ENCODE assay signal across 8 mouse cellular contexts in genomic region chr2:173351831-173352755, GRCm38 (mm10).
DNase-seq lines count a peak whose midpoint lies in the region; ATAC-seq lines count a peak whose summit lies in the region.

No protein-coding gene starts in this region.

- no peak overlapping the region for H3K9ac ChIP-seq in forebrain, embryonic 15.5 days (replicated peaks)
- no peak overlapping the region for H3K9ac ChIP-seq in midbrain, embryonic 11.5 days (ENCODE audit: low read length)

- intact Hi-C loops in heart, postnatal 25 days (cut with DNase I) = loop anchor here (2.0 to 5.0 kb wide), 4 partner anchors 15 to 100 kb away; partner anchors contain the start of gene Pmepa1

- 0 out of 2 replicates have a peak overlapping the region, but pooled peaks have one; percentile 23 for H3K27ac ChIP-seq in forebrain, embryonic 15.5 days (replicated peaks)
- H3K27ac ChIP-seq in midbrain, embryonic 11.5 days (ENCODE audit: low read depth, low read length) = no peak overlapping the region

- 58% methylated on average over 18 of the region's 18 CpGs for WGBS in forebrain, embryonic 15.5 days
- 73% methylated on average over 18 of the region's 18 CpGs for WGBS in midbrain, embryonic 11.5 days

- H3K4me1 ChIP-seq in forebrain, embryonic 15.5 days = peaks cover 13% of the 10 kb centered on the region
- no peaks in the 10 kb centered on the region for H3K4me1 ChIP-seq in midbrain, embryonic 11.5 days (ENCODE audit: control insufficient read depth, insufficient read depth, low read length)

- no peak for ATAC-seq in forebrain, embryonic 15.5 days (replicated peaks)
- no peak for ATAC-seq in midbrain, embryonic 11.5 days (ENCODE audit: low FRiP score)

- no peaks in the 10 kb centered on the region for H3K36me3 ChIP-seq in forebrain, embryonic 15.5 days
- H3K36me3 ChIP-seq in midbrain, embryonic 11.5 days (ENCODE audit: control insufficient read depth, insufficient read depth, low read length) = no peaks in the 10 kb centered on the region

- H3K4me2 ChIP-seq in forebrain, embryonic 15.5 days (replicated peaks) = no peak overlapping the region
- H3K4me2 ChIP-seq in midbrain, embryonic 11.5 days = no peak overlapping the region

- no peaks in the 10 kb centered on the region for H3K9me3 ChIP-seq in forebrain, embryonic 15.5 days
- H3K9me3 ChIP-seq in midbrain, embryonic 11.5 days (ENCODE audit: control insufficient read depth, low read length) = no peaks in the 10 kb centered on the region

- no peak overlapping the region for H3K4me3 ChIP-seq in forebrain, embryonic 15.5 days
- H3K4me3 ChIP-seq in midbrain, embryonic 11.5 days (ENCODE audit: low read depth, low read length) = no peak overlapping the region

- no peaks in the 10 kb centered on the region for H3K27me3 ChIP-seq in forebrain, embryonic 15.5 days
- H3K27me3 ChIP-seq in midbrain, embryonic 11.5 days (ENCODE audit: control insufficient read depth, insufficient read depth, low read length) = no peaks in the 10 kb centered on the region

- DNase-seq in urinary bladder, postnatal 25 days (ENCODE audit: low spot score) = peak; percentile 46
- DNase-seq in urinary bladder, adult 2 months (ENCODE audit: low spot score) = no peak
- DNase-seq in heart, postnatal 25 days (ENCODE audit: low spot score) = peak; percentile 79
- peak; percentile 72 to 80 for DNase-seq in kidney, postnatal 4 days
- DNase-seq in midbrain, embryonic 11.5 days (ENCODE audit: low spot score, missing footprints) = peak; percentile 84
- DNase-seq in yolk sac, embryonic 10.5 days (ENCODE audit: low spot score) = peak; percentile 53
- DNase-seq in right cerebral cortex, postnatal 36 days (ENCODE audit: low spot score in 2 of 2) = no peak

Comparison
In these comparisons a context has a peak if more than half of its experiments do, and no peak if none do; other contexts are left out.
1. DNase-seq: peak in urinary bladder, postnatal 25 days (single experiment), heart, postnatal 25 days (single experiment), kidney, postnatal 4 days (2 of 2), midbrain, embryonic 11.5 days (single experiment) and yolk sac, embryonic 10.5 days (single experiment); none in urinary bladder, adult 2 months (single experiment) and right cerebral cortex, postnatal 36 days (0 of 2).